Mouse (Mus musculus) cerebellum, adult 2 months (tissue): ENCODE measurements around the gene Tpp1. TPM values are rescaled to one million over a fixed set of nuclear protein-coding genes. Genes with fewer than 3 reads are reported as not detected.
"Not testable (repeated sequence)": the region's sequence is repeated elsewhere in the genome, so short reads cannot be mapped to it uniquely, and the experiment has no call there.

Experiments
- DNase-seq, 2 experiments: peaks; one replicate each; pipeline ENCODE4 v3.0.0; 2021
- H3K27ac ChIP-seq: fragments of 200-500 bp; 2 replicates; pipeline ENCODE4 v1.5.1; 2012; ENCODE audit warnings: low read length, control low read depth, inconsistent platforms; ENCODE audit not compliant: insufficient read depth
- H3K27me3 ChIP-seq: fragments of 200-500 bp; 2 replicates; pipeline ENCODE4 v1.6.1; 2012; ENCODE audit warnings: inconsistent platforms, mild to moderate bottlenecking, low read length, moderate library complexity; ENCODE audit not compliant: control insufficient read depth, insufficient read depth
- H3K4me1 ChIP-seq: fragments of 200-500 bp; 2 replicates; pipeline ENCODE4 v1.6.1; 2011; ENCODE audit warnings: low read length; ENCODE audit not compliant: control insufficient read depth, insufficient read depth
- H3K4me3 ChIP-seq: fragments of 200-500 bp; replicated peaks from 2 replicates; pipeline ENCODE3; 2011; ENCODE audit warnings: mild to moderate bottlenecking, low read depth, low read length, control low read depth; ENCODE audit not compliant: insufficient read depth
- CTCF ChIP-seq: fragments of 200-500 bp; IDR thresholded peaks from 2 replicates; pipeline ENCODE4 v1.5.1; 2011; ENCODE audit warnings: low read depth, mild to moderate bottlenecking, control low read depth, low read length, moderate library complexity, borderline replicate concordance; ENCODE audit not compliant: insufficient read depth
- POLR2A ChIP-seq: fragments of 200-500 bp; IDR thresholded peaks from 2 replicates; pipeline ENCODE4 v1.6.1; 2011; ENCODE audit warnings: low read length, control low read depth, borderline replicate concordance; ENCODE audit not compliant: insufficient read depth
- WGBS: fragments of 180-500 bp; shearing (Covaris S2); methylation state at CpG from one replicate; pipeline ENCODE4 v1.1.7; 2018; 5-methylcytosine and 5-hydroxymethylcytosine counted together
- polyA plus RNA-seq: library from polyadenylated mRNA; depleted of rRNA; stranded (reverse); fragments of >200 nt; gene quantifications from 2 replicates; pipeline ENCODE4 v1.2.3, GENCODE M21; 2012

The Tpp1 gene
- polyA plus RNA-seq, 1 experiment: 92.1 TPM

GRCm38 (mm10) chr7:105740089-105740795, 11.8 kb downstream of the Tpp1 start:
- Histone ChIP-seq H3K27ac (no peak overlapping the region), H3K27me3 (no peaks in the 10 kb centered on the region), H3K4me1 (no peaks in the 10 kb centered on the region), H3K4me3 (no peak overlapping the region)
- TF ChIP-seq CTCF (no peak), POLR2A (no peak)
- 79% methylated on average over 13 of the region's 13 CpGs for WGBS
- DNase-seq: peak in 1 of 2 experiments; percentile 4

- no peak overlapping the region for H3K4me3 ChIP-seq
- H3K27ac ChIP-seq: no peak overlapping the region
- no peak for DNase-seq
- TF ChIP-seq POLR2A: no peak; the same call in 1 of the 2 replicates
- no peak for TF ChIP-seq CTCF
- H3K4me1 ChIP-seq: no peaks in the 10 kb centered on the region; the same call in 1 of the 2 replicates
- 49% methylated on average over 3 of the region's 3 CpGs for WGBS
- no peaks in the 10 kb centered on the region for H3K27me3 ChIP-seq
These were observed 13.1 kb downstream of the Tpp1 start for GRCm38 (mm10) chr7:105738948-105739347.

- Histone ChIP-seq H3K4me3 (no peak overlapping the region), H3K27me3 (no peaks in the 10 kb centered on the region), H3K27ac (no peak overlapping the region), H3K4me1 (no peaks in the 10 kb centered on the region; the same call in 1 of the 2 replicates)
- TF ChIP-seq CTCF (no peak), POLR2A (no peak)
- WGBS: 72% methylated on average over 2 of the region's 2 CpGs
- no peak for DNase-seq
These were observed 13.7 kb downstream of the Tpp1 start for GRCm38 (mm10) chr7:105738286-105738685.

GRCm38 (mm10) chr7:105737648-105738047, 14.4 kb downstream of the Tpp1 start:
- 11% methylated on average over 3 of the region's 3 CpGs for WGBS
- H3K27me3 ChIP-seq: no peaks in the 10 kb centered on the region
- TF ChIP-seq POLR2A (no peak), CTCF (no peak)
- DNase-seq: no peak
- no peaks in the 10 kb centered on the region; the same call in 1 of the 2 replicates for H3K4me1 ChIP-seq
- H3K4me3 ChIP-seq: no peak overlapping the region
- no peak overlapping the region for H3K27ac ChIP-seq

- peak; percentile 46 to 47 for DNase-seq
- TF ChIP-seq POLR2A (no peak), CTCF (no peak)
- H3K4me1 ChIP-seq: no peaks in the 10 kb centered on the region; the same call in 1 of the 2 replicates
- peak within 1 kb of the TSS; percentile 73 for H3K4me3 ChIP-seq
- H3K27ac ChIP-seq: peak within 1 kb of the TSS; percentile 86
- no peaks in the 10 kb centered on the region for H3K27me3 ChIP-seq
- WGBS: under 1% methylated on average over 30 of the region's 30 CpGs
These were observed 15.0 kb downstream of the Tpp1 start, which contains the start of gene Rrp8 for GRCm38 (mm10) chr7:105736911-105737521. Gene Rrp8, minus strand, starts transcription at chr7:105737385.

- peak; percentile 94 for DNase-seq
- peak within 1 kb of the TSS; percentile 86 for H3K27ac ChIP-seq
- H3K4me1 ChIP-seq: no peaks in the 10 kb centered on the region; the same call in 1 of the 2 replicates
- under 1% methylated on average over 62 of the region's 62 CpGs for WGBS
- H3K4me3 ChIP-seq: peak within 1 kb of the TSS; percentile 73
- no peaks in the 10 kb centered on the region for H3K27me3 ChIP-seq
- TF ChIP-seq CTCF (no peak), POLR2A (0 out of 2 replicates have a peak, but pooled peaks have one; percentile 32)
These were observed 15.7 kb downstream of the Tpp1 start, which contains the start of gene Ilk for GRCm38 (mm10) chr7:105736264-105736901. Gene Ilk, plus strand, starts transcription at chr7:105736592.

GRCm38 (mm10) chr7:105735464-105735863, 16.6 kb downstream of the Tpp1 start:
- peak overlapping the region; percentile 50 for H3K4me3 ChIP-seq
- 42% methylated on average over 4 of the region's 4 CpGs for WGBS
- not testable (repeated sequence) for H3K4me1 ChIP-seq, H3K27me3 ChIP-seq, DNase-seq, H3K27ac ChIP-seq
